Mouse (Mus musculus): ENCODE data around the gene Gm13271. TPM values are rescaled to one million over a fixed set of nuclear protein-coding genes. Genes with fewer than 3 reads are reported as not detected.
"Not testable (repeated sequence)": the region's sequence is repeated elsewhere in the genome, so short reads cannot be mapped to it uniquely, and the experiment has no call there.

The Gm13271 gene
- polyA plus RNA-seq, 1 experiment from 2014 or later, result not detected

GRCm38 (mm10) chr4:88782335-88782734, 27.7 kb downstream of the Gm13271 start:
- not testable (repeated sequence) for ATAC-seq (ENCODE audit: insufficient number of reproducible peaks, insufficient read depth, low FRiP score, low read depth); H3K36me3 ChIP-seq (ENCODE audit: control insufficient read depth, insufficient read depth, low read length); H3K9me3 ChIP-seq (ENCODE audit: control insufficient read depth, low read length); H3K4me1 ChIP-seq (ENCODE audit: control insufficient read depth in 2 of 2, insufficient read depth in 2 of 2, low read length in 2 of 2); H3K9ac ChIP-seq (ENCODE audit: low read length); H3K27me3 ChIP-seq (ENCODE audit: control insufficient read depth, insufficient read depth, low read length)
- peak overlapping the region in 1 of 2 experiments; percentile 43; a peak in 2 of 4 replicates for H3K4me3 ChIP-seq (ENCODE audit: control insufficient read depth in 1 of 2, insufficient read depth in 1 of 2, low read depth in 1 of 2, low read length in 2 of 2)
- 0% methylated on average over 1 of the region's 31 CpGs for WGBS
- H3K4me2 ChIP-seq (ENCODE audit: low read length), result peak overlapping the region; percentile 52
- peak overlapping the region; percentile 33 to 85; a peak in 2 of 4 replicates for H3K27ac ChIP-seq (replicated peaks in 1 of 2; ENCODE audit: control insufficient read depth in 1 of 2, insufficient read depth in 1 of 2, low read depth in 2 of 2, low read length in 2 of 2)

GRCm38 (mm10) chr4:88785409-88785808, 30.7 kb downstream of the Gm13271 start, which contains the start of gene Gm13276:
Gm13276 (plus strand) TSS chr4:88785709.
- not testable (repeated sequence) for ATAC-seq (ENCODE audit: insufficient number of reproducible peaks, insufficient read depth, low FRiP score, low read depth); H3K4me3 ChIP-seq (ENCODE audit: control insufficient read depth in 1 of 2, insufficient read depth in 1 of 2, low read depth in 1 of 2, low read length in 2 of 2); H3K4me2 ChIP-seq (ENCODE audit: low read length); H3K27ac ChIP-seq (replicated peaks in 1 of 2; ENCODE audit: control insufficient read depth in 1 of 2, insufficient read depth in 1 of 2, low read depth in 2 of 2, low read length in 2 of 2); H3K4me1 ChIP-seq (ENCODE audit: control insufficient read depth in 2 of 2, insufficient read depth in 2 of 2, low read length in 2 of 2); H3K9ac ChIP-seq (ENCODE audit: low read length); H3K36me3 ChIP-seq (ENCODE audit: control insufficient read depth, insufficient read depth, low read length); H3K9me3 ChIP-seq (ENCODE audit: control insufficient read depth, low read length); H3K27me3 ChIP-seq (ENCODE audit: control insufficient read depth, insufficient read depth, low read length)
- no CpG with 5 or more reads among the region's 27 CpGs for WGBS

- ATAC-seq (ENCODE audit: insufficient number of reproducible peaks, insufficient read depth, low FRiP score, low read depth); H3K36me3 ChIP-seq (ENCODE audit: control insufficient read depth, insufficient read depth, low read length); H3K27me3 ChIP-seq (ENCODE audit: control insufficient read depth, insufficient read depth, low read length); H3K4me3 ChIP-seq (ENCODE audit: control insufficient read depth in 1 of 2, insufficient read depth in 1 of 2, low read depth in 1 of 2, low read length in 2 of 2); H3K9me3 ChIP-seq (ENCODE audit: control insufficient read depth, low read length); H3K27ac ChIP-seq (replicated peaks in 1 of 2; ENCODE audit: control insufficient read depth in 1 of 2, insufficient read depth in 1 of 2, low read depth in 2 of 2, low read length in 2 of 2); H3K9ac ChIP-seq (ENCODE audit: low read length); H3K4me2 ChIP-seq (ENCODE audit: low read length); H3K4me1 ChIP-seq (ENCODE audit: control insufficient read depth in 2 of 2, insufficient read depth in 2 of 2, low read length in 2 of 2): not testable (repeated sequence)
- 0% methylated on average over 4 of the region's 28 CpGs for WGBS
Measured at GRCm38 (mm10) chr4:88788402-88788801, 33.7 kb downstream of the Gm13271 start, which contains the start of gene Gm13277. Gm13277 (plus strand) TSS chr4:88788632.

- not testable (repeated sequence) for H3K36me3 ChIP-seq (ENCODE audit: control insufficient read depth, insufficient read depth, low read length); H3K4me2 ChIP-seq (ENCODE audit: low read length); ATAC-seq (ENCODE audit: insufficient number of reproducible peaks, insufficient read depth, low FRiP score, low read depth); H3K4me1 ChIP-seq (ENCODE audit: control insufficient read depth in 2 of 2, insufficient read depth in 2 of 2, low read length in 2 of 2); H3K9ac ChIP-seq (ENCODE audit: low read length); H3K9me3 ChIP-seq (ENCODE audit: control insufficient read depth, low read length); H3K27ac ChIP-seq (replicated peaks in 1 of 2; ENCODE audit: control insufficient read depth in 1 of 2, insufficient read depth in 1 of 2, low read depth in 2 of 2, low read length in 2 of 2); H3K4me3 ChIP-seq (ENCODE audit: control insufficient read depth in 1 of 2, insufficient read depth in 1 of 2, low read depth in 1 of 2, low read length in 2 of 2); H3K27me3 ChIP-seq (ENCODE audit: control insufficient read depth, insufficient read depth, low read length)
- WGBS, result no CpG with 5 or more reads among the region's 28 CpGs
Measured at GRCm38 (mm10) chr4:88791250-88791649, 36.6 kb downstream of the Gm13271 start, which contains the start of gene Gm13278. Gm13278 (plus strand) TSS chr4:88791550.

- WGBS, result 0% methylated on average over 5 of the region's 52 CpGs
- H3K36me3 ChIP-seq (ENCODE audit: control insufficient read depth, insufficient read depth, low read length); H3K4me2 ChIP-seq (ENCODE audit: low read length); H3K9ac ChIP-seq (ENCODE audit: low read length); H3K4me3 ChIP-seq (ENCODE audit: control insufficient read depth in 1 of 2, insufficient read depth in 1 of 2, low read depth in 1 of 2, low read length in 2 of 2); H3K27me3 ChIP-seq (ENCODE audit: control insufficient read depth, insufficient read depth, low read length); ATAC-seq (ENCODE audit: insufficient number of reproducible peaks, insufficient read depth, low FRiP score, low read depth); H3K4me1 ChIP-seq (ENCODE audit: control insufficient read depth in 2 of 2, insufficient read depth in 2 of 2, low read length in 2 of 2); H3K9me3 ChIP-seq (ENCODE audit: control insufficient read depth, low read length); H3K27ac ChIP-seq (replicated peaks in 1 of 2; ENCODE audit: control insufficient read depth in 1 of 2, insufficient read depth in 1 of 2, low read depth in 2 of 2, low read length in 2 of 2): not testable (repeated sequence)
Measured at GRCm38 (mm10) chr4:88793936-88794675, 39.4 kb downstream of the Gm13271 start, which contains the start of gene Gm13275. Gm13275 (plus strand) TSS chr4:88794487.

- not testable (repeated sequence) for H3K36me3 ChIP-seq (ENCODE audit: control insufficient read depth, insufficient read depth, low read length); H3K9me3 ChIP-seq (ENCODE audit: control insufficient read depth, low read length); ATAC-seq (ENCODE audit: insufficient number of reproducible peaks, insufficient read depth, low FRiP score, low read depth); H3K9ac ChIP-seq (ENCODE audit: low read length); H3K4me3 ChIP-seq (ENCODE audit: control insufficient read depth in 1 of 2, insufficient read depth in 1 of 2, low read depth in 1 of 2, low read length in 2 of 2); H3K27ac ChIP-seq (replicated peaks in 1 of 2; ENCODE audit: control insufficient read depth in 1 of 2, insufficient read depth in 1 of 2, low read depth in 2 of 2, low read length in 2 of 2); H3K27me3 ChIP-seq (ENCODE audit: control insufficient read depth, insufficient read depth, low read length); H3K4me2 ChIP-seq (ENCODE audit: low read length); H3K4me1 ChIP-seq (ENCODE audit: control insufficient read depth in 2 of 2, insufficient read depth in 2 of 2, low read length in 2 of 2)
- WGBS, result no CpG with 5 or more reads among the region's 28 CpGs
Measured at GRCm38 (mm10) chr4:88797097-88797496, 42.4 kb downstream of the Gm13271 start, which contains the start of gene Gm13279. Gm13279 (plus strand) TSS chr4:88797397.

GRCm38 (mm10) chr4:88799365-88799764, 44.7 kb downstream of the Gm13271 start, which contains the start of gene Gm13285:
Gm13285 (plus strand) TSS chr4:88799665.
- not testable (repeated sequence) for H3K4me1 ChIP-seq (ENCODE audit: control insufficient read depth in 2 of 2, insufficient read depth in 2 of 2, low read length in 2 of 2); H3K27me3 ChIP-seq (ENCODE audit: control insufficient read depth, insufficient read depth, low read length); H3K9ac ChIP-seq (ENCODE audit: low read length); ATAC-seq (ENCODE audit: insufficient number of reproducible peaks, insufficient read depth, low FRiP score, low read depth); H3K4me3 ChIP-seq (ENCODE audit: control insufficient read depth in 1 of 2, insufficient read depth in 1 of 2, low read depth in 1 of 2, low read length in 2 of 2); H3K9me3 ChIP-seq (ENCODE audit: control insufficient read depth, low read length); H3K36me3 ChIP-seq (ENCODE audit: control insufficient read depth, insufficient read depth, low read length); H3K4me2 ChIP-seq (ENCODE audit: low read length); H3K27ac ChIP-seq (replicated peaks in 1 of 2; ENCODE audit: control insufficient read depth in 1 of 2, insufficient read depth in 1 of 2, low read depth in 2 of 2, low read length in 2 of 2)
- 14% methylated on average over 1 of the region's 7 CpGs for WGBS

Data from heart, embryonic 14.5 days (tissue).